Mouse (Mus musculus): ENCODE results near the gene Tbc1d22b. TPM values are rescaled to one million over a fixed set of nuclear protein-coding genes. Genes with fewer than 3 reads are reported as not detected.

Tbc1d22b gene
- polyA plus RNA-seq, 1 experiment from 2014 or later = 14.9 TPM

Small RNA genes lying within 50 kb of the gene (microRNA-seq; reads per million reads assigned to microRNA genes)
- not detected for gene Mir7667

Other genes starting within 250 kb of the Tbc1d22b start
- 4.0 and 4.5 TPM in 2 replicates for gene Pi16, start 232.1 kb upstream of the Tbc1d22b start, polyA plus RNA-seq (2016; fragmentation: Nextera tagmentation; extraction: Ambion mirVana)
- gene Mtch1, start 201.9 kb upstream of the Tbc1d22b start, polyA plus RNA-seq (2016; fragmentation: Nextera tagmentation; extraction: Ambion mirVana) = 317 and 330 TPM in 2 replicates
- gene Fgd2, start 188.9 kb upstream of the Tbc1d22b start, polyA plus RNA-seq (2016; fragmentation: Nextera tagmentation; extraction: Ambion mirVana) = 2.0 and 2.1 TPM in 2 replicates
- 25.1 and 27.0 TPM in 2 replicates for gene Pim1, start 59.0 kb upstream of the Tbc1d22b start, polyA plus RNA-seq (2016; fragmentation: Nextera tagmentation; extraction: Ambion mirVana)
- gene Gm17657, start 147 bp upstream of the Tbc1d22b start, polyA plus RNA-seq (2016; fragmentation: Nextera tagmentation; extraction: Ambion mirVana) = not detected in 2 replicates
- 0.80 and 1.0 TPM in 2 replicates for gene Tmem217, start 2.6 kb downstream of the Tbc1d22b start, polyA plus RNA-seq (2016; fragmentation: Nextera tagmentation; extraction: Ambion mirVana)
- 52.2 and 58.7 TPM in 2 replicates for gene Rnf8, start 65.0 kb downstream of the Tbc1d22b start, polyA plus RNA-seq (2016; fragmentation: Nextera tagmentation; extraction: Ambion mirVana)
- gene Gm28043, start 65.1 kb downstream of the Tbc1d22b start, polyA plus RNA-seq (2016; fragmentation: Nextera tagmentation; extraction: Ambion mirVana) = 2.1 and 2.5 TPM in 2 replicates
- 123 and 124 TPM in 2 replicates for gene Cmtr1, start 110.8 kb downstream of the Tbc1d22b start, polyA plus RNA-seq (2016; fragmentation: Nextera tagmentation; extraction: Ambion mirVana)
- 15.8 and 16.0 TPM in 2 replicates for gene Ccdc167, start 167.3 kb downstream of the Tbc1d22b start, polyA plus RNA-seq (2016; fragmentation: Nextera tagmentation; extraction: Ambion mirVana)